Mouse (Mus musculus): ENCODE data around the gene Dpp7.

The Dpp7 gene

DNA sequence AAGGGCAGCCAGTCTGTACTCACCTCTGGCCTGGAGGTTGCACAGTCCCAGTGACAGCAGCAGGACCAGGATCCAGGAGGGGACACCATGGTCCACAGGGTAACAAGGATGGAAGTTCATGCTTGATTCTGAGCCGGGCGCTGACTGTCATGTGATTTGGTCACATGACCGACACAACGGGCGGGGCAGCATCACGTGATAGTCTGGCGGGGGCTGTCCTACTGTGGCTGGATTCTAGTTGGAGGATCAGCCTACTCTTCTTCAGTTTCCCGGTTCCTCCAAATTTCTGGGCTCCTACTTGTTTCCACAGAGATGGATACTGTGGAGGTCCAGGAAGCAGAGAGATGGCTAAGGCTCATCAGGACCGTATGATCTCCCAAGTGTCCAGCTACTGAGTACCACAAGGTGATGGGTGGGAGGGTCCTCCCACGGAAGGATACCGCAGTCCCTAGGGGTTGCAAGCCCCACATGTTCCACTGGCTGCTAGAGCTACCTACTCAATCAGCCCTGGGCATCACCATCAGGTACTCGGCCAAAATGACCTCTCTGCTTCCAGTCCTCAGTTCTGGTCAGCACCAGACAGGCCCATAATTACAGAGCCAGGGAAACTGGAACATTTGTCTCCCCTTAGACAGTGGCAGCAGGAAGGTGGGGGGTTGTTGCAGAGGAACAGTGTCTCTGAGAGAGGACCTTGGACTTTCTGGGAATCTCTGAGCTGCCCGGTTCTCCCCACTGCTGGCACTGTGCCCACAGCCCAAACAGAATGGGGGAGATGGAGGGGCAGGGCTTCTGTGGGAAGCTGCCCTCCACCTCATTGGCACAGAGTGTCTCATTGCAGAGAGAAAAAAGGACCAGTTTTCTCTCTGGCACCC, at the start of gene Dpp7:
Dpp7 (minus strand) TSS at position 152 of the 872 bp plus-strand sequence.
- peak; percentile 84 for DNase-seq (ENCODE audit: low spot score)

DNA sequence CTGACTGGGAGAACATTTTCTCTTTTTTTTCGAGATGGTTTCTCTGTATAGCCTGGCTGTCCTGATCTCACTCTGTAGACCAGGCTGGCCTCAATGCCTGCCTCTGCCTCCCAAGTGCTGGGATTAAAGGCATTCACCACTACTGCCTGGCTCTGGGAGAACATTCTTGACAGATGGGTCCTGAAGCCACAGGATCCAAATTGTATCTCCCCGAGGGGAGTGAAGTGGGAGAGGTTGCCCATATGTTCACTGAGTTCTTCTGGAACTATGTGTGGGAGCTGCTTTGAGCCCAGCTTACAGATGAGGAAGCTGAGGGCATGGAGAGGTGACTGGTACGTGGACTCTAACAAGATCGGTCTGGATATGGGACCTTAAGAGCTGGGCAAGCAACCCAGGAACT, 47.8 kb upstream of the Dpp7 start:
- no peak for DNase-seq (ENCODE audit: low spot score)

DNA sequence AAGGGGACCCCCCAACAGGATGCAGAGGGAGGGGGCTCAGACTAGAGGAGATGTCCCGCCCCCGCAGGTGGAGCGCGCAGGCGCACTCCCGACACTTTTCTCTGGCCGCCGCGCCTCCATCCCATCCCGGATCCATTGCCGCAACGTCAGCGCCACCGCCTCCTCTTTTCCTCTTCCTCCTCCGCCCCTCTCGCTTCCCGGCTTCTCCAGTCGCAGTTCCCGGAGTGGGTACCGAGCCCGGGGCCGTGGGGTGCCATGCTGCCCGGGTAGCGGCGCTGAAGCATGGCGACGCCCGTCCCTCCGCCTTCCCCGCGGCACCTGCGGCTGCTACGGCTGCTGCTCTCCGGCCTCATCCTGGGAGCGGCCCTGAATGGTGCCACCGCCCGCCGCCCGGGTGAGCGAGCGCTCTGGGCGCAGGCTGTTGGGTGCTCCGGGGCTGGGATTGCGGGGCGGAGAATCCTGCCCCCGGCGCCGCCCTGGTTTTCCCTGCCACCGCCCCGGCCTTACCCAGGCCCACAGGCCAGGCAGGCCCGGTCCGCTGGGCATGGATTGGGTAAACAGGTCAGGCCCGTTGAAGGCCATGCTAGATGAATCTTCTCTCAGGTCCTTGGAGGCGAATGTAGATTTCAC, 46.9 kb upstream of the Dpp7 start:
- DNase-seq (ENCODE audit: low spot score), result peak; percentile 75

DNA sequence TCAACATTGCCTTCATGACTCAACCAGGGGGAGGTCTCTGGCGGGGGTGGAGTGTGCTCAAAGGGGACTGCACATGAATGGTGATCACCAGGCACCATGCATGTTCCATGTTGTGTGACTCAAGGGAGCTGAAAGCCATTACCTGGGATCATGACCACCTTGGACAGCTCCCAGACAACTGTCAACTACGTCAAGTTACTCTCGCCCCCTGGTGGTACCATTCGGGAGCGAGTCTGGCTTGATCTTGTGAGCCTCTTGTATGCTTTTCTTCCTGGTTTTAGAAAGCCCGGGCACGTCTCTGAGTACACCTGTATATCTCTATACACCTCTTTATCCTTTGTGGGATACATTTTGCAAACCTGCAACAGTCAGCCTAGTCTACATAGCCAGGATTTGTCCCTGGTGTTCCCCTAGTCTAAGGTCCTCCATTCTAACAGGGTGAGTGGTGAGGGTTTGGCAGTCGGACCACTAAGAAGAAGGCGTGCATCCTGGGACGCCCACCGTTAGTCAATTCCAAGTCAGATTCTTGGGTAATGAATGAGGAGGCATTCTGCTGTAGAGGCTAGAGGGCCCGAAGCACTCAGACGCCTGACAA, 46.3 kb upstream of the Dpp7 start:
- peak; percentile 90 for DNase-seq (ENCODE audit: low spot score)

DNA sequence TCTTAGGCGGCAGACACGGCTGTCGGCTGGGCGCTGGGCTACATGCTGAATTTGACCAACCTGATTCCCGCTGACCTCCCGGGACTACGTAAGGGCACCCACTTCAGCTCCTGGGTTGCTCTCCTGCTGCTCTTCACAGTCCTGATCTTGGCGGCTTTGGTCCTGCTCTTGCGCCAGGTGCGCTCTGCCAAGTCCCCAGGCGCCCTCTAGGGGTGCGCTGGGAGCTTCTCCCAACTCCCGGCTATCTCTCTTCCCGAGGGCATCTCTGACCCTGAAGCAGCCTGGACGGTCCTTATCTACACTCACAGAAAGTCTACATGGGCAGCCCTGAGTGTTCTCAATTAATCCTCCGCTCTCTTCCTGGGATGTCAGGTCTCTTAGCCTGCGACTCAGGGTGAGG, 44.6 kb upstream of the Dpp7 start:
- peak; percentile 71 for DNase-seq (ENCODE audit: low spot score)

DNA sequence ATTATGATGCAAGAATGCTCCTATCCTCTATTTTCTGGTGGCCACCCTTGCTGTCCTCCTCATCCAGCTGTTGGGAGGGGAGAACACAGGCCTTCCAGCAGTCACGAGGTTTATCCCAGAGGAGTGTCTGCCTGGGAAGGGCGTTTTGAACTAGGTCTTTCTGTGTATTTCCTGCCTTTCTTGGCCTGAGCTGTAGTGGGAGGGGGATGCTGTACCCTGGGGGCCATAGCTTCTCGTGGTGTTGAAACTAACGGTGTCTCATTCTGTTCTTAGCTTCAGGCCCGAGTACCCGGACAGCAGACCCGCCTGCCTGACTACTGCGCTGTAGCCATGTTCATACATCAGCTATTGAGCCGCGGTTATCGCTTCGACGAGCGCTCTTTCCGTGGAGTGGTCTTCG, 44.1 kb upstream of the Dpp7 start:
- no peak for DNase-seq (ENCODE audit: low spot score)

DNA sequence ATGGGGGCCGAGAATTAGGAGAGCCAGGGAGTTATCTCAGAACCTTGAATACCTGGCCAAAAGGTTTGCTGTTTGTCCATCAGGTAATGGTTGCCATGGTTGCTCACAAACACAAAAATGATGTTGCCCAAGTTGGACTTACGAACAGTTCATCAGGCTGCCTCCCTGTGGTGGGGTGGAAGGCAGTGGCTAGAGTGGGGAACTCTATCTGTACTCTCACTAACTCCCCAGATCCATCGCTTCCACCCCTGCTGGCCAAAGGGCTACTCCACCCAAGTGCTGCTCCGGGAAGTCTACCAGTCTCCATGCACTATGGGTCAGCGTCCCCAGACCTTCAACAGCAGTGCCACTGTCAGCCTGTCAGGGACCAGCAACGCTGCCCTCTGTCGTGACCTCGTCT, 42.9 kb upstream of the Dpp7 start, which contains the start of gene Npdc1:
Npdc1 (plus strand) TSS at position 301 of the 400 bp plus-strand sequence.
- DNase-seq (ENCODE audit: low spot score), result no peak

DNA sequence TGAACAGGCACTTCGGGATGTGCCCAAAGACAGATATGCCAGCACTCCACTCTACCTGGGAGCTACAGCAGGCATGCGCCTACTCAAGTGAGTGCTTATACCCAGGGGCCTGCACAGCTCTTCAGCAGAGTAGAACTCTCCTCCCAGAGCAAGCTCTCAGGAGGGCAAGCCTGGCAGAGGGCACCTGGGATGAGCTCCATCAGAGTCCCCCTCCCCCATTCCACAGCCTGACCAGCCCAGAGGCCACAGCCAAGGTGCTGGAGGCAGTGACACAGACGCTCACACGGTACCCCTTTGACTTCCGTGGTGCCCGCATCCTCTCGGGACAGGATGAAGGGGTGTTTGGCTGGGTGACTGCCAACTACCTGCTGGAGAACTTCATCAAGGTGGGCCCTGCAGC, 41.9 kb upstream of the Dpp7 start:
- DNase-seq (ENCODE audit: low spot score), result no peak

DNA sequence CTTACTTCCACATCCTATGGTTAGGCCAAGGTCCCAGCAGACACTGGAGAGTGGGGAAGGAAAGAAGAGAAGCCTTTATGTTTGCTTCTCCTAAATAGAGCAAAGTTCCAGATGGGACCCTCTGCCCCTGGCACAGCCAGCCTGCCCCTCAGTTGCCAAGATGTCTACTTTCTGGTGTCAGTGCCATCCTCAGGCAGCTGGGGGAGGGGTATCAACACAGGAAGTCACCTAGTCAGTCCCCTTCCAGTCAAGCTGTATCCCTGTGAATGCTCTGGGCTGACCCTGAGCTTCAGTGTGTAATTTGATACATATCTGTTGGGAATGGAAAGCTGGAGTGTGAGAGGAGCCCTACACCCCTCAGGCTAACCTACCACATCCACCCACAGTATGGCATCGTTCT, 40.9 kb upstream of the Dpp7 start:
- DNase-seq (ENCODE audit: low spot score), result no peak

DNA sequence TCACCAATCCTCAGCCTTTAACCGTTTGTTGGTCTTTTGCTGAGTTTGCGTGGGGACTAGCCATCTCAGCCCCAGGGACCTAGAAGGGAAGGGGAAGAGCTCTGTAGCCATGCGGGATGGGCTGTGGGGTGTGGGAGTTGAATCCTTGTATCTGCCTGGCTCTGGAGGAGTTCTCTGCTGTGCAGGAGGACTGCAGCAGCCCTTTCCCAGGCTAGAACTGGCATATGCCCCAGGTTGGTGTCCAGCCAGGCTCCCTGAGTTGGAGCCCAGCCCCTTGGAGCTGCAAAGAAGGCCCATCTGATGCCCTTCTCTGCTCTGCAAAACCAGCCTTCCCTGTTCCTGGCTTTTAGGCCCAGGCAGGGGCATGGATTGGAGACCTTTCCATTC, 40.4 kb upstream of the Dpp7 start:
- DNase-seq (ENCODE audit: low spot score), result no peak

DNA sequence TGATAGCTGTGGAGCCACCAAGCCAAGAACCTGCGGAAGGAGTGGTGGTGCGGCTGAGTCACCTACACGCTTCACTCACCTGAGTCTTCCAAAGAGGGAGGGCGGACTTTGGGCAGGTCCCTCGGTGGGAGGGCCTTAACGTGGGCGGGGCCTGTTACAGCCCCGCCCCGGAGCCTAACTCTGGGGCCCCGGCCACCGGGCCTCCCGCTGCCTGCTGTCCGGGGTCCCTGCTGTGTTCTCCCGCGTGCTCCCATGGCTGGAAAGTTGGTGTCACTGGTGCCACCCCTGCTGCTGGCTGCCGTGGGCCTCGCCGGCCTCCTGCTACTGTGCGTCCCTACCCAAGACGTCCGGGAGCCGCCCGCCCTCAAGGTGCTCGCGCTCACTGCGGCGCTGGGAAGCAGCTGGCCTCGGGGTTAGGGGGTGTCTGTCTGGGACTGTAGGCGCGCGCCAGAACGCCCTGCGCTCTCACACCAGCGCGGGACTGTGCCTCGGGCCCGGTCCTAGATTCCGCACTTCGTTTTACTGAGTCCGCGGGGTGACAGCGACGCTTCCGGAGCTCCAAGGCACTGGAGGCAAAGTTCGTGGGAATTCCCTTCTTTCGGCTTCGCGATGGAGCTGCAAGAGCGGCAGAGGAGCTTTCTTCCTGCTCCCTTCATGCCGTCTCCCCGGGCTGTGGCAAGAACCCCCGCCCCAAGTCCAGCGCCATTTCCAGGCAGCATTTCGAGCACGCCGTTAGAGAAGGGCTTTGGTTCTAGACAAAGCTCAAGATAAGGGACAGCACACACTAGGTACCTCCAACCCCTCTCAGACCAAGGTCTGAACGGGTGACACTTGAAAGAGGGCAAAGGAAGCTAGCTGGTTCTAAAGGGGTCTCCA, 39.8 kb upstream of the Dpp7 start, which contains the start of gene Entpd2:
Entpd2 (plus strand) TSS at position 154 of the 876 bp plus-strand sequence.
- DNase-seq (ENCODE audit: low spot score), result peak; percentile 57

DNA sequence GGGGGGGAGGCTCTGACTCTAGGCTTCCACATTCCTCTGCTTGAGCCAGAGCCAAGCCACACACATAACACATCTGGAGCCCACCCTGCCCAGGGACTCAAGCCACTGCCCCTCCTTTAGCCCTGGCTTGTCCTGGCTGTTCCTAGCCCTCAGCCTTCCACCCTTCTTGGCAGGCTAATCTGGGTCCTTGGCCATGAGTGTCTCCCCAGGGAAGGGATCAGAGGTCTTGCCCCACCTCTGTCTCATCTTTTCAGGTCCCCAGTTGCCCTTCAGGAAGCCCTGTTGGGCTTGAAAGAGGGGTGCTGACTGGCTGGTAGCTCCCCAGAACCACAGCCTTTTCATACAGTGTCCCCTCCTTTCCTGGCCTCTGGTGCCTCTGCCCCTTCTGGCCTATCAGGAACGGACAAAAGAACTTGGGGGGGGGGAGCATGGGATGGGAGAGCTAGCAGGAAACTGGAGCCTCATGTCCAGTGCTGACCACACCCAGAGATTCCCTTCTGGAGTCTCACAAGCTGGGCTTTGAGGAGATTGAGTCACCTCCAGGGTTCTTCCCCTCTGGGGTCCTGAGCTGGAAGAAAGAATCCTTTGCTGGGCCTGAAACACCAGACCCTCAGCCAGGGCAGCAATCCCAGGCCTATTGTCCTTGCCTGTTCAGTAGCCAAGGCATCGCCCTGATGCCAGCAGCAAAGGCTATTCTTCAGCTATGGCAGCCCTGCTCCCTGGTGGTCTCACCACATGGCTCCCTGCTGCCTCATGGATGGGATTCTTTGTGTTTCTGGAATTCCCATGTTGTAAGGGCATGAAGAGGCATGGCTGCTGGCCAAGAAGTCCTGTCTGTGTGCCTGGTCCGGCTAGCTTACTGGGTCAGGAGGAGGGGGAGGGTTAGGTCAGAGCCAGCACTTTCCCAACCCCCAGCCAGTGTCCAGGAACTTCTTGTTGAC, 38.4 kb upstream of the Dpp7 start:
- no peak for DNase-seq (ENCODE audit: low spot score)

DNA sequence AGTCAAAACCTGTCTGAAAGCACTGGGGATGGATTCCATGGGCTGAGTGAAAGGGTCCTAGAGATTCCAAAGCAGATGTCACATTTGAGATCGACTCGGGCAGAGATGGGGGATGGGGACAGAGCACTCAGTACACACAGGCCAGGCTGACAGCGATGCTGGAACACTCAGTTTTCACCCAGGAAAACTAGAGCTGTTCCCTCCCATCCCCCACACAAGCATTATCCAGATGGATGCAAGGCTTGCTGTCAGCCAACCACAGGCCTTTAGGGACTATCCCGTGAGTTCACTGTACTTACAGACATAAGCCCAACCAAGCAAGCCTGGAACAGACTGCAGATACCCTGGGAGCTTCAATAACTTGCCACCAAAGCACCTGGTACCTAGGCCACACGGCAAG, 35.1 kb upstream of the Dpp7 start:
- DNase-seq (ENCODE audit: low spot score), result no peak

DNA sequence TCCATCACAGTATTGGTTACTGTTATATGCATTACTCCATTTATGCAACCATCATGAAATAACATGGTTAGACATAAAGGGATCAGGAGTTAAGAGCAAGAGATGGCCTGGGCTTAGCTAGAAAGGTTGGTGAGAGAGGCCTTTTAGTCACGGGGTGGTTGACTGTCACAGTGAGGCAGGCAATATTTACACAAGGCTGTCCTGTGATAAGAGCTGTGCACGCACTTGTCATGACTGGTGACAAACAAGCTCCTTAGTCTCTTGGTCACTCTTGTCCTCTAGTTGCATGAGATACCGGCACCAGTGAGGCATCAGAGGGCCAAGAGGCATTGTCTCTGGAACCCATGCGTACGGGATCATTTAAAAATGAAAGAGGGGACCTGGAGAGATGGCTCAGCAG, 28.3 kb upstream of the Dpp7 start:
- no peak for DNase-seq (ENCODE audit: low spot score)

DNA sequence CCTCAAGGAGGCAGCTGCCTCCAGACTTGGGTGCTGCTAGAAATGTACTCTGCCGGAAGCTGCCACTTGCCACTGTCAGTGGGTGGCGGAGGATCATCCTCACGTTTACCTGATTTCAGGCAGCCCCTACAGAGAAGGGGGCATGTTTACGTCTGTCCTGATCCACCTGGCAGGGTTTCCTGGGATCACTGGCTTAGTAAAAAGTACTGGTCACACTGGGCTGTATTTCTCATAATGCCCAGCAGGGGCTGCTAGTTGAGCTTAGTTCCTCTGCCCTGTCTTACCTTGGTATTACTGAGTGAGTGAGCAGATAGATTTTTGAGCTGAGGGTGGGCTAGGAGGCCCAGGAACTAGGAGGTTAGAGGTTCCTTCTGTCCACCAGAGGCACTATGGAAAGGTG, 20.4 kb upstream of the Dpp7 start:
- peak; percentile 82 for DNase-seq (ENCODE audit: low spot score)

DNA sequence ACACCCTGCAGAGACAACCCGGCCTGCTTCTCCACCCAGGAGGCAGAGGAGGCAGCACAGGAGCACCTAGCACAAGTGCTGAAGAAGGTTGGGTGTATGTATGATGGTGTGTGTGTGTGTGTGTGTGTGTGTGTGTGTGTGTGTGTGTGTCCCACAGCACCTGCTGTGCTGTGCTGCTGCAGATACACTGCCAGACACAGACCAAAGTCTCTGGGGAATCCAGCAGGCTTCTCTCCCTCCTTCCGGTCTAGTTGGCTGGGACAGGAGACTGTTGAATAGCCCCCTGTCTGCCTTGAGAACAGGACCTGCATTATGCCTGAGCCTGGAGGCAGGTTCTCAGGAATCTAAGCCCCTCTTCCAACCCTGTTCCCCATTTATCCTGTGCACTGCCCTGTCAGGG, 17.3 kb upstream of the Dpp7 start:
- DNase-seq (ENCODE audit: low spot score), result no peak

DNA sequence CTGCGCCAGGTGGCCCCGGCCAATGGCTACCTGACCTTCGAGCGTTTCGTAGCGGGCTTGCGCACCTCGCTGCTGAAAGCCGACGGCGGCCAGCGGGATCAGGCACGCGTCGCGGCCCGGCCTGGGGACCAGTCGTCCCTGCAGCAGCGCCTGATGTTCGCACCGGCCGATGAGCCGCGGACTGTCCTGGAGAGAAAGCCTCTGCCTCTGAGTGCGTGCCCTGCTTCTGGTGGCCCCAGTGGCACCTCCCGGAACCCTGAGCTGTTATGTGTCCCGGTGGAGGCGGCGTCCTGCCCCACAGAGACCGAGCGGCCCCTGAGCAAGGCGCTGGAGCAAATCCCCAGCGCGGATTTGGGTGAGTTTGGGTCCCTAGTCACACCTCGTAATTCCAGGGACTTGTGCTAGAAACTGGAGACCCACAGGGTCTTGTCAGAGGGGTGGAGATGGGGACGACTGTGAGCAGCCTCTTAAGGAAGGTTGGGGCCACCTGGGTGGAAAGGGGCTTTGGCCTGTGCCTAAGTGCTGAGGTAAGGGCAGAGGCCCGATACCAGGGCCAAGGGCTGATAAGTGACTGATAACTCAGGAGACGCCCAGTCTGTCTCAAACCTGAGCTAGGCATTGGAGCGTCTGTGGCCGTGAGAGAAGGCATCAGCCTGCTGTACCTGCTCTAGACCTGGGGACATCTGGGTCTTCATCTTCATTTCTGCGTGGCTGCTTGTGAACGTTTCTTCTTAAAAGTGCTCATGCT, 16.7 kb upstream of the Dpp7 start:
- DNase-seq (ENCODE audit: low spot score), result no peak

DNA sequence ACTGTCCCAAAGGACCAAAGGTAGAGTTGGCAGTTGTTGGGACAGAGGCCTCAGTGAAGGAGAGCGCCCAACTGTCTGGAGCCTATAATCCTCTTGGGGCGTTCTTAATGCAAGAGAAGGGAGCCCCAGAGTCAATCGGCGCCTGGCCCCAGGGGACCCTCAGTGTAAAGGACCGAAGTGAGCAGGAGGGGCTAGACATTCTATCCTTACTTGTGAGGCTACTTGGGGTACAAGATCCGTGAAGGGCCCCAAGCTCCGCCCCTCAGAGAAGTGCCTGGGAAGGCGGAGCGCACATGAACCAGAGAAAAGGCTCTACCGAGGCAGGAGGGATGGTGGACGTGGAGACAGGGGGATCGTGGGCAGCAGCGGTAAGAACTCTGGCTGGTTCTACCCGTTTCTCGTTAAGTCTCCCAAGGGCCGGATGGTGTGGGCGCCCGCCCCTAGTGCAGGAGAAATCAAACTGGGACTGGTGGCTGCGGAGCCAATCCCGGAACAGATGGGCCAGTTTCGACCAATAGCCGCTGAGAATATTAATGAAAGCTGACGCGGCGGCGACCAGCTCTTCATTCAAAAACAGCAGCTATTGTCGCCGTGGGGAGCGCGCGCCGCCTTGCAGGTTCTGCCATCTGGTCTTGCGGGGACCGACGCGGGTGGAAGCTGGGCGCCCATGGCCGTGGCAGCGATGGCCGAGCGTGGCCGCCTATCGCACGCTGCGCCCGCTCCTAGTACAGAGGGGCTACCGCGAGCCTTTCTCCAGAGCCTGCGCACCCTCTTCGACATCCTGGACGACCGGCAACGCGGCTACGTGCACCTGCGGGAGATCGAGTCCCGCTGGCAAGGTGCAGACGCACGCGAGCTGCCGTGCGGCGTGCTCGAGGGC, 15.8 kb upstream of the Dpp7 start, which contains the start of gene Sapcd2:
Sapcd2 (plus strand) TSS at position 558 of the 880 bp plus-strand sequence.
- peak; percentile 92 for DNase-seq (ENCODE audit: low spot score)

DNA sequence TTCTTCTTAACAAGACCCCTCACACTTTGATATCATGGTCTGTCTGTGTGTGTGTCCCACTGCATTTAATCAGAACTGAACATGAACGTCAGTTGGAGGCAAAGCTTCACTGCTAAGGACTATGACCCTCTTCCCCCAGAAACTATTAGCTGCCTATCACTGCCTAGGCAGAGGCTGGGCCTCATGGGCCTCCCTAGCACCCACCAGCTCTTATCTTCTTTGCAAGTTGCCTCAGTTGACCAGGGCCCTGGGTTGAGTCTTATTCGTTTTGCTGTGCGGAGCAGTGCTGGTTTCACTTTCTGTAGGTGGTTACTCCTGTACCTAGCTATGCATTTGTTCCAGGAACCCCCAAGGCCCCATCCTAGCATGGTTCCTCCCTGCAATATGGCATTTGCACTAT, 13.8 kb upstream of the Dpp7 start:
- DNase-seq (ENCODE audit: low spot score), result no peak

All from retina, embryonic 14.5 days (tissue).